Mouse (Mus musculus): Measurements from ENCODE around the gene Asb8. TPM values are rescaled to one million over a fixed set of nuclear protein-coding genes. Genes with fewer than 3 reads are reported as not detected.
A peak's percentile ranks its signal among the peaks of the same experiment; 100 is the strongest.

Gene Asb8
- polyA plus RNA-seq, 1 experiment, result 4.3 TPM

DNA sequence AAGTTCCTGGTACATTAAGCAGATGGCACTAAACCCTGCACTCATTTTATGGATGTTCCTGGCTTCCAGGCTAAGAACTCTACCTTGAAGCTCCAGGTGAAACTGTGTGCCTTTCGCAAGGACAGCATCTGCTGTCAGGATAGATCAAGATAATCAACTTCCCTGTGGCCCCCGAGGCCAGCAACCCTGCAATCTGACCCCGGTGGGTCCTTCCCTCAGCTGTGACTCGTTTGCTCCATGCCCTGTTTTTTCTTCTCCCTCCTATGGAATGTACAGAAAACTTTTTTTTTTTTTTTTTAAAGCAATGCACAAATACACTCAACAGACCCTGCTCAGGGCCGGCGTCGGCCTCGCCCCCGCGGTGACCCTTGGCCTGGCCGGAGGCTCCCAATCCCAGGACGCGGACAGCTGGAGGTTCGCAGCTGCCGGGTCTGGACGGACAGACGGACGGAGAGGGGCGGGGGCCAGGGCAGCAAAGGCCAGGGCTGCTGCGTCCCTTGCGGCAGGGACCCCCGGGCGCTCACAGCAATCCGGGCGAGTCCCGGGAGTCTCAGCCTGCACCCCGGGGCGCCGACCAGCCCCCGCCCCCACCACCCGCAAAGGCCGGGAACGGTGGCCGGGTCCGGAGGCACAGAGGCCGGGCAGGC, 20.4 kb downstream of the Asb8 start:
- H3K36me3 ChIP-seq (replicated peaks; ENCODE audit: low read length), result peaks cover 30% of the 10 kb centered on the region
- no peak for TF ChIP-seq FLI1 (IDR thresholded peaks at IDR 0.05; ENCODE audit: low read length)
- TF ChIP-seq GATA1 (IDR thresholded peaks at IDR 0.05; ENCODE audit: borderline replicate concordance, low read length), result no peak
- H3K4me1 ChIP-seq, result peaks cover 32% of the 10 kb centered on the region
- H3K9me3 ChIP-seq, result no peaks in the 10 kb centered on the region
- peak overlapping the region; percentile 98 for H3K4me3 ChIP-seq (replicated peaks)
- no peaks in the 10 kb centered on the region for H3K27me3 ChIP-seq (replicated peaks)

DNA sequence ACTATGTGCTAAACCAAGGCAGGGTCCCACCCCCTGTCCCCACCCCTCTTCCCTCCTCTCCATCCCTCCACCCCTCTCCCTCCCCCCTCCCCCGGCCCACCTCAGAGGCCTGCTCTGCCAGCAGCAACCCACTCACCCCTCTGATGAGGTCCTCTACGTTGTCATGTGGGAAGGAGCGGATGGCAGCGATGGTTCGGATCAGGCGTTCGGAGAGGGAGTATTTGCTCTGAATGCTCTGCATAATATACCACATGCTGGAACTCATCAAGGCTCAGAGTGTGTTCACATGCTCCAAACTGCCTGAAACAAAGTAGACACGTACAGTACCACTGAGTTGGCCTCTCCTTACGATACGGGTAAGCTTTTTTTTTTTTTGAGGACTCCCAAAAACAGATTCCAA, 22.9 kb downstream of the Asb8 start:
- Histone ChIP-seq H3K4me3 (replicated peaks) (no peak overlapping the region), H3K27me3 (replicated peaks) (no peaks in the 10 kb centered on the region), H3K4me1 (peaks cover 35% of the 10 kb centered on the region), H3K9me3 (no peaks in the 10 kb centered on the region), H3K36me3 (replicated peaks; ENCODE audit: low read length) (peaks cover 54% of the 10 kb centered on the region)
- TF ChIP-seq GATA1 (IDR thresholded peaks at IDR 0.05; ENCODE audit: borderline replicate concordance, low read length), result no peak

DNA sequence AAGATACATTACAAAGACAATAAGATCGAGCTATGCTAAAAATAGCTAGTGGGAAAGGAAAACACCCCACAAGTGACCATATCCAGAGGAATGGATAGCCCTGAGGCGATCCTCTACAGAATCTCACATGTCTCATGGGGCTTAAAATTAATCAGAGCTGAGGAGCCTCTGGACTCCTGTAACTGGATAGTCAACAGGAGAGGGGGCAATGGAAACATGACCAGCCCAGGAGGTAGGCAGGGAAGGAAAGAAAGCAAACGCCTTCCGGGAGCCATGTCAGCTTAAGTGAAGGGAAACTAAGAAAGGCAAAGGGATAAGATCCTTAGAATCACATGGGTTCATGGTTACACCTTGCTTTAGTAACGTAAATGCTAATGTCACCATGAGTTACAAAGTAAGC, 24.6 kb downstream of the Asb8 start:
- Histone ChIP-seq H3K27me3 (replicated peaks) (no peaks in the 10 kb centered on the region), H3K36me3 (replicated peaks; ENCODE audit: low read length) (peaks cover 71% of the 10 kb centered on the region), H3K9me3 (no peaks in the 10 kb centered on the region), H3K4me1 (peaks cover 30% of the 10 kb centered on the region), H3K4me3 (replicated peaks) (no peak overlapping the region)
- TF ChIP-seq GATA1 (IDR thresholded peaks at IDR 0.05; ENCODE audit: borderline replicate concordance, low read length), result no peak
- no peak for TF ChIP-seq FLI1 (IDR thresholded peaks at IDR 0.05; ENCODE audit: low read length)

DNA sequence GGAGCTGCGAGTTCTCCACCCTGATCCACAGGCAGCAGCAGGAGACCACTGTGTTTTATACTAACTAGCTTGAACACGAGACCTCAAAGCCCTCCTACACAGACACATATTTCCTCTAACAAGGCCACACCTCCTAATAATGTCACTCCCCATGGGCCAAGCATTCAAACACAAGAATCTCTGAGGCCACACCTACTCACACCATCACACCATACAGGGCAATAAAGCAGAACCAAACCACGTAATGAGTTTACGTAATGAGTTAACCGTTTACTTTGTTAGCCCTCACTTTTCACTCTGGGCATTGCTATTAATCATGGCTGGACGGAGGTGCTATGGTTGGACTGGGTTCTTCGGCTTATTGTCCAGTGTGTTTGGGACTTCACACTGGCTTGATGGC, 25.7 kb downstream of the Asb8 start:
- Histone ChIP-seq H3K36me3 (replicated peaks; ENCODE audit: low read length) (peaks cover 81% of the 10 kb centered on the region), H3K4me3 (replicated peaks) (no peak overlapping the region), H3K4me1 (peaks cover 26% of the 10 kb centered on the region), H3K9me3 (no peaks in the 10 kb centered on the region), H3K27me3 (replicated peaks) (no peaks in the 10 kb centered on the region)
- TF ChIP-seq FLI1 (IDR thresholded peaks at IDR 0.05; ENCODE audit: low read length) (no peak), GATA1 (IDR thresholded peaks at IDR 0.05; ENCODE audit: borderline replicate concordance, low read length) (no peak)

DNA sequence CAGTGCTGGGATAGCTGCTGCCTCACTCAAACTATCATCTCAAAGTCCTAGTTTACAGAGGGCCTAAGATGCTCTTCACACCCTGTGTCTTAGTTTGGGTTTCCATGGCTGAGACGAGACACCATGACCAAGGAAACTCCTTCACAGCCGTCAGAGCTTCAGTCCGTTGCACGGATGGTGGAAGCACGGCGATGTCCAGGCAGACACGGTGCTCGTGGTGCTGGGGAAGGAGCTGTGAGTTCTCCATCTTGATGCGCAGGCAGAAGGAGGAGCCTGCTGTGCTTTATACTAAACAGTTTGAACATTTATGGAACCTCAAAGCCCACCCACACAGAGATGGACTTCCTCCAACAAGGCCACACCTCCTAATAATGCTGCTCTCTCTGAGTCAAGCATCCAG, 28.6 kb downstream of the Asb8 start:
- Histone ChIP-seq H3K9me3 (no peaks in the 10 kb centered on the region), H3K27me3 (replicated peaks) (no peaks in the 10 kb centered on the region), H3K4me1 (peaks cover 15% of the 10 kb centered on the region), H3K36me3 (replicated peaks; ENCODE audit: low read length) (peaks cover 97% of the 10 kb centered on the region), H3K4me3 (replicated peaks) (no peak overlapping the region)
- no peak for TF ChIP-seq GATA1 (IDR thresholded peaks at IDR 0.05; ENCODE audit: borderline replicate concordance, low read length)
- TF ChIP-seq FLI1 (IDR thresholded peaks at IDR 0.05; ENCODE audit: low read length), result no peak

DNA sequence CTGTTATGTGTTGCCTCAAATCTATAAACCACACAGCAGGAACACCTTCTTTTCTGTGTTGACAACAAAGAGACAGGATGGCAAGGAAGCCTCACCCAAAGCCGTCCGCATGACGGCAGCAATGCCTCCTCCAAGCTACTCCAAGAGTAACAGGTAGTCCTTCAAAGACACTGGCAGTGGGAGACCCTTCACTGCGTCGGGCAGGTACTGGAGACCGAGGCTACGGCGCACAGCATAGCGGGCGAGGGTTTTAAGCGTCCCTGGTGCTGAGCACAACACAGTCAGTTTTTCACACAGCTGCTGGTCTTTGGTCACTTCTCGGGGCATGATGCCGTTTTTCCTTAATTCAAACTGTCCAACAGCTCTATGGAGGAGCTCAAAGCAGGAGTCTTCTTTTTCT, 29.8 kb downstream of the Asb8 start:
- Histone ChIP-seq H3K27me3 (replicated peaks) (no peaks in the 10 kb centered on the region), H3K4me3 (replicated peaks) (no peak overlapping the region), H3K9me3 (no peaks in the 10 kb centered on the region), H3K4me1 (peaks cover 10% of the 10 kb centered on the region), H3K36me3 (replicated peaks; ENCODE audit: low read length) (peaks cover 98% of the 10 kb centered on the region)
- TF ChIP-seq FLI1 (IDR thresholded peaks at IDR 0.05; ENCODE audit: low read length) (no peak), GATA1 (IDR thresholded peaks at IDR 0.05; ENCODE audit: borderline replicate concordance, low read length) (no peak)

DNA sequence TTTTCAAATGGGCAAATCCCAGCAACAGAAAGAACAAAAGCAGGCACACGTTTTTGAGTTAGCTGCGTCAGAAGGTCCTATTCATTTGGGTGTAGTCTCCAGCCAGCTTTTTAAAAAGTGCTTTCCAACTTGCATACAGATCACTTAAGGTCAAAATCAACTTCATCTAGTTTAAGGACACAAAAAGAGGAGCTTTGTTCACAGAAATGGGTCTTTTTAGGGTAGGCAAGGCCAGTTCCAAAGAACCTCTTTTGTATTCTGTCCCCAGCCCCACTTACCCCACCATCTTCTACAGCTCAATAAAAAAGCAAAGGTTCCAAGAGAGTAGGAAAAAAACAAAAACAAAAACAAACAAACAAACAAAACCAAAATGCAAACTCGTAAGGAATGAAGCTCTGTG, 30.8 kb downstream of the Asb8 start:
- H3K4me1 ChIP-seq, result peaks cover 5% of the 10 kb centered on the region
- H3K27me3 ChIP-seq (replicated peaks), result no peaks in the 10 kb centered on the region
- TF ChIP-seq GATA1 (IDR thresholded peaks at IDR 0.05; ENCODE audit: borderline replicate concordance, low read length) (no peak), FLI1 (IDR thresholded peaks at IDR 0.05; ENCODE audit: low read length) (no peak)
- H3K9me3 ChIP-seq, result no peaks in the 10 kb centered on the region
- no peak overlapping the region for H3K4me3 ChIP-seq (replicated peaks)
- H3K36me3 ChIP-seq (replicated peaks; ENCODE audit: low read length), result peaks cover 99% of the 10 kb centered on the region

DNA sequence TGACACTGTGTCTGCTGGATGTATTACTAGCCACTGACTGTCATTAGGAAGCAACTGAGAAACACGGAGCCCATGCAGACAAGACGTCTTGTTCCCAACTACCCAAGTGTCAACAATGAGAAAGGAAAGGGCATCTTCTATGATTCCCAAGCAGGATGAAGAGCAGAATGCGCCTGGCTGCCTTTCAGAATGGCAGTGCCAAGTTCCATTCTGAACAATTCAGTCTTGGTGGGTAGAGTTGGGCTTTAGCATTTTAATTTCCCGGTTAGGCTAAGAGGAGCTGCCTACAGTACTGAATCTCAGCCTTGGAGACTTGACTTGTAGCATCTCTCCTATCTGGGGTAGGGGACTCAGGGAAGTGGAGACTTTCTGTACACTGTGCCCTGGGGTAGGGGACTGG, 31.4 kb downstream of the Asb8 start:
- no peaks in the 10 kb centered on the region for H3K4me1 ChIP-seq
- H3K27me3 ChIP-seq (replicated peaks), result no peaks in the 10 kb centered on the region
- TF ChIP-seq FLI1 (IDR thresholded peaks at IDR 0.05; ENCODE audit: low read length) (no peak), GATA1 (IDR thresholded peaks at IDR 0.05; ENCODE audit: borderline replicate concordance, low read length) (no peak)
- H3K4me3 ChIP-seq (replicated peaks), result no peak overlapping the region
- no peaks in the 10 kb centered on the region for H3K9me3 ChIP-seq
- peaks cover 99% of the 10 kb centered on the region for H3K36me3 ChIP-seq (replicated peaks; ENCODE audit: low read length)

DNA sequence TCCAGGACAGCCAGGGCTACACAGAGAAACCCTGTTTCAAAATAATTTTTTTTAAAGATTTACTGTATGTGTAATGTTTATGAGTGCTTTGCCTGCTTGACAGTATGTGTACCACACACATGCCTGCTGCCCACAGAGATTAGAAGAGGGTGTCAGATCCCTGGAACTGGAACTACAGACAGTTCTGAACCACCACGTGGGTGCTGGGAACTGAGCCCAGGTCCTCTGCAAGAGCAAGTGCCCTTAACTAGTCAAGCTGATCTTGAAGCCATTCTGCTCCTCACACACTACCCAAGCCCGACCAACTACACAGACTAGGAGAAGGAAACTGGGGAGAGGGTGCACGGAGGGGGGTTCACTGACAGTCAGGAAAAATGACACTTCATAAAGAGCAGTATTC, 32.0 kb downstream of the Asb8 start:
- no peaks in the 10 kb centered on the region for H3K9me3 ChIP-seq
- no peaks in the 10 kb centered on the region for H3K4me1 ChIP-seq
- H3K36me3 ChIP-seq (replicated peaks; ENCODE audit: low read length), result peaks cover 99% of the 10 kb centered on the region
- no peak for TF ChIP-seq FLI1 (IDR thresholded peaks at IDR 0.05; ENCODE audit: low read length)
- TF ChIP-seq GATA1 (IDR thresholded peaks at IDR 0.05; ENCODE audit: borderline replicate concordance, low read length), result no peak
- H3K27me3 ChIP-seq (replicated peaks), result no peaks in the 10 kb centered on the region
- H3K4me3 ChIP-seq (replicated peaks), result no peak overlapping the region

DNA sequence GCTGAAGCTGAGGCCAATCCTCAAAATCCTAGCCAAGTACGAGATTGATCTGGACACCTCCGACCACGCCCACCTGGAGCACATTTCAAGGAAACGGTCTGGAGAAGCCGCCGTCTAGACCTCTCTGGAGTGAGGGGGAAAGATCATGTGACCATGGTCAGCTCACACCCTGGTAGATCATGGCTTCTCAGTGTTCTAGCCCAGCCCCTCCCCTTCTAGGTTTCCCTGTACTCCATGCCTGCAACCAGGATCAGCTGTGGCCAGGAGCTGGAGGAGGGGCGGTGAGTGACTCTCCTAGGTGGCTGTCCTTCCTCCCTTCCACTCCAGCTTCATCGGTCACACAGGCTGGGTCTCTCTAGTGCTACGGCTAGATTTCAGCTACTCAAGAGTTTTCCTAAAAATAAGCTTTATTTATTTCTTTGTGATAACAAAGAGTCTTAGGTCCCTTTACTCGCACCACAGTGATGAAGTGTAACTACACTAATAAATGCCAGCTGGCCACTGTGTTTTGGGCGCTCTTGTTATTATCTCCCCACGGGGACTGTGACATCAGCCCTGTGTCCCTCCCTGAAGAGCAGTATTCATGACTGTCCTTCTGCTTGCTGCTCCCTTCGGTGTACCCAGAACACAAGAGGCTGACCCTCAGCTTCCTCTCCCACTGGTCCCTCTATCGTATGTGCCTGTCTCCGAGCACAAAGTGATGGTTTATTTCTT, 33.3 kb downstream of the Asb8 start:
- Histone ChIP-seq H3K4me1 (peaks cover 7% of the 10 kb centered on the region), H3K36me3 (replicated peaks; ENCODE audit: low read length) (peaks cover 99% of the 10 kb centered on the region), H3K4me3 (replicated peaks) (no peak overlapping the region), H3K27me3 (replicated peaks) (no peaks in the 10 kb centered on the region), H3K9me3 (no peaks in the 10 kb centered on the region)
- TF ChIP-seq GATA1 (IDR thresholded peaks at IDR 0.05; ENCODE audit: borderline replicate concordance, low read length), result no peak
- TF ChIP-seq FLI1 (IDR thresholded peaks at IDR 0.05; ENCODE audit: low read length), result no peak

All from megakaryocyte, embryonic 14.5 days (primary cell).